Mouse (Mus musculus) limb, embryonic 14.5 days (tissue): ENCODE results near the gene B3gnt3. TPM values are rescaled to one million over a fixed set of nuclear protein-coding genes. Genes with fewer than 3 reads are reported as not detected.

Experiments
- ATAC-seq: fragments of 200-750 bp; cut with Nextera tagmentation; 2 replicates; pipeline ENCODE4 v1.8.0; 2017; ENCODE audit warnings: low read depth, moderate number of reproducible peaks, moderate TSS enrichment; ENCODE audit not compliant: low FRiP score
- DNase-seq: peaks from one replicate; pipeline ENCODE4 v3.0.0-alpha.2; 2015; ENCODE audit warnings: low spot score
- H3K27ac ChIP-seq: fragments of 300-500 bp; sonication (generic); replicated peaks from 2 replicates; pipeline ENCODE4 v1.5.1; 2014; ENCODE audit warnings: low read depth, mild to moderate bottlenecking, low read length, moderate library complexity, mixed read lengths
- H3K27me3 ChIP-seq: fragments of 300-500 bp; sonication (generic); 2 replicates; pipeline ENCODE4 v1.6.1; 2014; ENCODE audit warnings: low read length, mixed read lengths; ENCODE audit not compliant: control insufficient read depth, insufficient read depth
- H3K36me3 ChIP-seq: fragments of 300-500 bp; sonication (generic); 2 replicates; pipeline ENCODE4 v1.6.1; 2014; ENCODE audit warnings: mild to moderate bottlenecking, low read length, moderate library complexity, mixed read lengths; ENCODE audit not compliant: control insufficient read depth, insufficient read depth
- H3K4me1 ChIP-seq: fragments of 300-500 bp; sonication (generic); 2 replicates; pipeline ENCODE4 v1.6.1; 2014; ENCODE audit warnings: antibody characterized with exemption, low read length, mixed read lengths; ENCODE audit not compliant: control insufficient read depth, insufficient read depth
- H3K4me2 ChIP-seq: fragments of 300-500 bp; sonication (generic); replicated peaks from 2 replicates; pipeline ENCODE4 v1.6.1; 2014; ENCODE audit warnings: low read depth, mild to moderate bottlenecking, low read length, moderate library complexity; ENCODE audit not compliant: severe bottlenecking
- H3K4me3 ChIP-seq: fragments of 300-500 bp; sonication (generic); replicated peaks from 2 replicates; pipeline ENCODE4 v1.5.1; 2014; ENCODE audit warnings: low read length
- H3K9ac ChIP-seq: fragments of 300-500 bp; sonication (generic); 2 replicates; pipeline ENCODE4 v1.6.1; 2014; ENCODE audit warnings: mild to moderate bottlenecking, low read depth, low read length, moderate library complexity; ENCODE audit not compliant: severe bottlenecking
- H3K9me3 ChIP-seq: fragments of 300-500 bp; sonication (generic); 2 replicates; pipeline ENCODE4 v1.6.1; 2016; ENCODE audit warnings: low read length; ENCODE audit not compliant: control insufficient read depth
- POLR2A ChIP-seq: fragments of 200-500 bp; IDR thresholded peaks from 2 replicates; pipeline ENCODE4 v1.8.0; 2012; ENCODE audit warnings: inconsistent platforms, mild to moderate bottlenecking, moderate library complexity, borderline replicate concordance; ENCODE audit not compliant: insufficient read depth, insufficient read length; ENCODE audit errors: extremely low read depth
- WGBS: fragments of 180-500 bp; shearing (Covaris S2); extraction: QIAGEN DNeasy Blood & Tissue Kit; methylation state at CpG from one replicate; pipeline ENCODE4 v1.1.7; 2014; 5-methylcytosine and 5-hydroxymethylcytosine counted together
- polyA plus RNA-seq, 2 experiments: library from polyadenylated mRNA; depleted of rRNA in 1 of 2; stranded (reverse) in 1 of 2; unstranded in 1 of 2; fragments of >200 nt; fragmentation: Nextera tagmentation in 1 of 2; extraction: Ambion mirVana in 1 of 2; gene quantifications; 2 replicates each; pipeline versions ENCODE4 v1.2.1 to v1.2.3; 2012 to 2014

B3gnt3 gene
- polyA plus RNA-seq, 2 experiments: 0.67 to 1.1 TPM

DNA sequence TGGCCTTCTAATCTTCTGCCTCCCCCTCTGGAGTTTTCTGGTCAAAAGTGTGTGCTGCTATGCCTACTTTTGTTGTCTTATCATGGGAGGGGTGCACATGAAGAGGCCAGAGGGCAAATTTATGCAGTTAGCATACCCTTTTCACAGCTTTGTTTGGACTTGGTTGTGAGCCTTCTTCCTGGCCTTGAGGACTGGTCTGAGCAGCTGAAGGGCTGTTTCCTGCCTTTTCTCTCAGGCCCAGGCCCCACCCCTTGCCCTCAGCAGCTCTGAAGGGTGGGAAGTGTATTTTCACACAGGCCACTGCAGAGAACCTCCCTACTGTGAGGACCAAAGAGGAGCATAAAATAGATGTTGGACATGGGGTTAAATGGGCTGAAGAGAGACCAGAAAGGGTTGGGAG lies 24.0 kb downstream of the B3gnt3 start:
- Histone ChIP-seq H3K4me3 (no peak overlapping the region), H3K9ac (no peak overlapping the region), H3K4me1 (peaks cover 4% of the 10 kb centered on the region; the same call in 1 of the 2 replicates), H3K4me2 (no peak overlapping the region), H3K27me3 (peaks cover 61% of the 10 kb centered on the region), H3K27ac (no peak overlapping the region), H3K36me3 (no peaks in the 10 kb centered on the region), H3K9me3 (no peaks in the 10 kb centered on the region)
- DNase-seq (no peak), ATAC-seq (no peak)
- no peak for TF ChIP-seq POLR2A

DNA sequence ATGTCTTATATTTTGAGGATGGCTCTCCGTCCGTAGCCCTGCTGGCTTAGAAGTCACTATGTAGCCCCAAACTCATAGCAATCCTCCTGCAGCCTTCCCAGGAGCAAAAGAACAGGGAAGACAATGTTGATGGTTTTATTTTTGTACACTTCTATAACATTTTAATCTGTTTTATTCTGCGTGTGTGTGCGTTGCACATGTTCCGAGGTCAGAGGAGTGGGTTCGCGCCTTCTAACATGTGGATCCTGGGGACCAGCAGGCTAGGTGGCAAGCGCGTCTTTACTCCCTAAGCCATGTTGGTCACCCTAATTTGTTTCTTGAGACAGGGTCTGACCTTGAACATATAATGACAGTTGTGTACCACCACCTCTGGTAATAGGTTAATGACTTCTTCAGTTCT lies 24.8 kb downstream of the B3gnt3 start:
- ATAC-seq (no peak), DNase-seq (no peak)
- peak overlapping the region; percentile 60 for H3K9ac ChIP-seq
- peak overlapping the region; percentile 92 for H3K4me2 ChIP-seq
- H3K27me3 ChIP-seq: peaks cover 54% of the 10 kb centered on the region
- no peaks in the 10 kb centered on the region for H3K36me3 ChIP-seq
- no peaks in the 10 kb centered on the region for H3K9me3 ChIP-seq
- no peak overlapping the region for H3K27ac ChIP-seq
- peak overlapping the region; percentile 62 for H3K4me3 ChIP-seq
- 51% methylated on average over 9 of the region's 9 CpGs for WGBS
- no peak for TF ChIP-seq POLR2A
- peaks cover 5% of the 10 kb centered on the region; the same call in 1 of the 2 replicates for H3K4me1 ChIP-seq

DNA sequence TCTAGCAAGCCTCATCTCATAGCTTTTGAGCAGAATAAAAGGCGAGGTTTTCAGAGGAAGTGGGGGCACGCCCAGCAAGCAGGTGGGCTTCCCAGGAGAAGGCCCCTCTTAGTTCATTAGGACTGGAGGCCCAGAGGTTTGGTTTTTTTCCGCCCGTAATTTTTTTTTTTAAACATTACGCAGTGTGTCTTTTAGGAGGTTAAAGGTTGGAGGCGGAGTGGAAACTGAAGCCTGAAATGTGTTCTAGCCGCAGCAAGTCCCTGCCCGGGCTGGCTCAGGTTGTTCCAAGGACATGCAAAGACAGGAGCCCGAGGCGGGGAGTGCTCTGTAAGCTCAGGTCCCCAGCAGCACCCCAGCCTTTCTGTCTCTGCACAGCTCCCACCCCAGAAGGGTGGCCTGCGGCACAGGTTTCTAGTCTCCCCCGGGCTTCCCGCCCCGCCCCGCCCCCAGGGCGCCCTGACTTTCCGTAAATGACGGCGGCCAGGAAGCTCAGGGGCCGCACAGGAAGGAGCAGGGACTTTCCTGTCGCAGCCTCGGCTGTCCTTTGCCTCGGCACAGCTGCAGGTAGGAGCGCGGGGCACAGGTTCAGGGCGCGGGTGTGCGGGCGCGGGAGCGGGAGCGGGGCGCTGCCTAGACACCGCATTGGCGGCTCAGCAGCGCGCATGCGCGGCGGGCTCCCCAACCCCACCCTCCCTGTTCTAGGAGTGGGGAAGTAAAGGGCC lies 25.4 kb downstream of the B3gnt3 start, which contains the start of gene Jak3:
TSS of gene Jak3 (plus strand) at position 277 of the 722 bp plus-strand sequence.
- DNase-seq: peak; percentile 78
- H3K4me2 ChIP-seq: peak within 1 kb of the TSS; percentile 92
- ATAC-seq: peak; percentile 39; the same call in 1 of the 2 replicates

DNA sequence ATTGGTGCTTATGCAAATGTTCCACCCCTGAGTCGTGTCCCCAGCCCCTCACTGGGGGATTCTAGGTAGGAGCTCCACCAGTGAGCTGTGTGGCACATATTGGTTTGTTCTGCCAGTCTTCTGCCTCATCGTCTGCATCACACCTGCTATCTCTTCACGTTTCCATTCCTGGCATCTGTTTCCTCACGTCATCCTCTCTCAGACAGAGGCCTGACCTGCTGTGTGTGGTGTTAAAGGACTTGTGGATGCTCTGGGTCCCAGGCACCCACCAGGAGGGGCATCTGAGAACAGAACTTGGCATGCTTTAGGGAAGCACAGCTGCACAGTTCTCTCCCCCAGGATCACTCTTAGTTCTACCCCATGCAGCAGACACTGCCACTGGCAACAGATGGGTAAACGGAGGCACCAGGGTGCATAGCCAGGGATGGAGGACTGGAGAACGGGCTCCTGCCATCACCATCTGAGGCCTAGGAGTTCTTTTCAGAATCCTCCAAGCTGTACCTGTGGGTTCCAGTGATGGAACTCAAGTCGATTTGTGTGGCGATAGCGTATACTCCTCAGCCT lies 26.1 kb downstream of the B3gnt3 start:
- H3K27ac ChIP-seq: 0 out of 2 replicates have a peak overlapping the region, but pooled peaks have one; percentile 38

More for the DNA sequence above, 25.4 kb downstream of the B3gnt3 start, which contains the start of gene Jak3:
- TF ChIP-seq POLR2A: no peak
- Histone ChIP-seq H3K9me3 (no peaks in the 10 kb centered on the region), H3K4me3 (peak within 1 kb of the TSS; percentile 62), H3K4me1 (peaks cover 8% of the 10 kb centered on the region), H3K36me3 (no peaks in the 10 kb centered on the region), H3K27me3 (peaks cover 50% of the 10 kb centered on the region), H3K9ac (peak within 1 kb of the TSS; percentile 60), H3K27ac (0 out of 2 replicates have a peak within 1 kb of the TSS, but pooled peaks have one; percentile 38)
- WGBS: 3% methylated on average over 25 of the region's 40 CpGs

DNA sequence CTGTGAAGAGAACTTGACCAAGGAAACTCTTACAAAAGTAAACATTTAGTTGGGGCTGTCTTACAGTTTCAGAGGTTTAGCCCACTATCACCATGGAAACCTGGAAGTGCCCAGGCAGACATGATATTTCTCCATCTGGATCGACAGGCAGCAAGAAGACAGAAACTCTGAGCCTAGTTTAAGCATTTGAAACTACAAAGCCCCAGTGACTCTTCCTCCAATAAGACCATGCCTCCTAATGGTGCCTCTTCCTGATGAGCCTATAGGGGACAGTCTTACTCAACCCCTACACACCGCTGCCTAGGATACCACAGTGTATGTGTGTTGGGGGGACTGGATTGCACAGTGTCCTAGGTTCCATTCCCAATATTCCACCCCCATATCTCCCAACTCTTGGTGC lies 27.5 kb downstream of the B3gnt3 start:
- no peak for TF ChIP-seq POLR2A

More for the DNA sequence above, 26.1 kb downstream of the B3gnt3 start:
- no peak for DNase-seq
- no peak for ATAC-seq
- Histone ChIP-seq H3K4me3 (peak overlapping the region; percentile 62), H3K27me3 (peaks cover 49% of the 10 kb centered on the region), H3K4me1 (peaks cover 14% of the 10 kb centered on the region), H3K9ac (no peak overlapping the region), H3K36me3 (no peaks in the 10 kb centered on the region), H3K9me3 (no peaks in the 10 kb centered on the region), H3K4me2 (peak overlapping the region; percentile 92)
- 31% methylated on average over 9 of the region's 9 CpGs for WGBS
- TF ChIP-seq POLR2A: no peak

More for the DNA sequence above, 27.5 kb downstream of the B3gnt3 start:
- Histone ChIP-seq H3K27me3 (peaks cover 48% of the 10 kb centered on the region), H3K27ac (no peak overlapping the region), H3K9ac (no peak overlapping the region), H3K4me2 (no peak overlapping the region), H3K9me3 (no peaks in the 10 kb centered on the region), H3K4me3 (no peak overlapping the region), H3K4me1 (peaks cover 17% of the 10 kb centered on the region), H3K36me3 (no peaks in the 10 kb centered on the region)
- WGBS: 76% methylated on average over 2 of the region's 2 CpGs
- no peak for ATAC-seq
- DNase-seq: no peak
